Comparison of ENCODE assay signal across 8 mouse cellular contexts in genomic region chr7:98704276-98704675, GRCm38 (mm10). TPM values are rescaled to one million over a fixed set of nuclear protein-coding genes. Genes with fewer than 3 reads are reported as not detected.
A peak's percentile ranks its signal among the peaks of the same experiment; 100 is the strongest.
DNase-seq lines count a peak whose midpoint lies in the region; ATAC-seq and TF ChIP-seq lines count a peak whose summit lies in the region.

No protein-coding gene starts in this region.

- peak overlapping the region; percentile 76 for H3K9ac ChIP-seq in liver, adult 2 months (ENCODE audit: low read depth, low read length)
- H3K9ac ChIP-seq in neural tube, embryonic 13.5 days: peak overlapping the region; percentile 94

- H3K36me3 ChIP-seq in liver, adult 2 months (ENCODE audit: control insufficient read depth, insufficient read depth, low read length): peaks cover 3% of the 10 kb centered on the region
- peaks cover 6% of the 10 kb centered on the region for H3K36me3 ChIP-seq in forebrain, embryonic 10.5 days (replicated peaks)
- H3K36me3 ChIP-seq in limb, embryonic 10.5 days: peaks cover 10% of the 10 kb centered on the region
- H3K36me3 ChIP-seq in neural tube, embryonic 13.5 days: no peaks in the 10 kb centered on the region

- H3K4me3 ChIP-seq in liver, adult 2 months (ENCODE audit: insufficient read depth, low read depth, low read length): peak overlapping the region; percentile 34
- H3K4me3 ChIP-seq in forebrain, embryonic 10.5 days: peak overlapping the region; percentile 85
- peak overlapping the region; percentile 84 for H3K4me3 ChIP-seq in limb, embryonic 10.5 days
- H3K4me3 ChIP-seq in neural tube, embryonic 13.5 days: peak overlapping the region; percentile 93

- no peaks in the 10 kb centered on the region for H3K9me3 ChIP-seq in forebrain, embryonic 10.5 days
- H3K9me3 ChIP-seq in limb, embryonic 10.5 days (replicated peaks): no peaks in the 10 kb centered on the region
- H3K9me3 ChIP-seq in neural tube, embryonic 13.5 days: no peaks in the 10 kb centered on the region

- TF ChIP-seq CTCF in liver, adult 2 months (IDR thresholded peaks at IDR 0.05; ENCODE audit: low read depth, low read length): no peak

- intact Hi-C loops in left cerebral cortex, postnatal 14 days (cut with DNase I): no loop called here

- 14% methylated on average over 5 of the region's 5 CpGs for WGBS in liver, adult 2 months
- 69% methylated on average over 5 of the region's 5 CpGs for WGBS in forebrain, embryonic 10.5 days
- 77% methylated on average over 5 of the region's 5 CpGs for WGBS in limb, embryonic 10.5 days
- WGBS in neural tube, embryonic 13.5 days: 66% methylated on average over 5 of the region's 5 CpGs

- peak; percentile 83 for DNase-seq in liver, adult 2 months (ENCODE audit: extremely low read depth, low read depth, low spot score)
- DNase-seq in liver: no peak
- no peak for DNase-seq in forebrain, embryonic 10.5 days (ENCODE audit: extremely low spot score, low spot score)
- no peak for DNase-seq in limb, embryonic 10.5 days (ENCODE audit: low spot score)
- DNase-seq in left cerebral cortex, postnatal 14 days (ENCODE audit: low spot score in 2 of 2): no peak
- DNase-seq in cerebellum, adult 8-10 months: no peak
- DNase-seq in adrenal gland, postnatal 10 days: no peak

- no peak for ATAC-seq in neural tube, embryonic 13.5 days (ENCODE audit: low read depth)

- peaks cover 16% of the 10 kb centered on the region; the same call in 1 of the 2 replicates for H3K79me2 ChIP-seq in liver, adult 2 months (ENCODE audit: control insufficient read depth, insufficient read depth, low read length)

- TF ChIP-seq POLR2A in liver, adult 2 months (IDR thresholded peaks at IDR 0.05; ENCODE audit: extremely low read depth, insufficient read depth, low read length): no peak

- peaks cover 11% of the 10 kb centered on the region for H3K4me1 ChIP-seq in liver, adult 2 months (ENCODE audit: control insufficient read depth, insufficient read depth, low read length)
- peaks cover 28% of the 10 kb centered on the region for H3K4me1 ChIP-seq in forebrain, embryonic 10.5 days
- peaks cover 34% of the 10 kb centered on the region for H3K4me1 ChIP-seq in limb, embryonic 10.5 days
- H3K4me1 ChIP-seq in neural tube, embryonic 13.5 days (replicated peaks): peaks cover 32% of the 10 kb centered on the region

- H3K4me2 ChIP-seq in neural tube, embryonic 13.5 days: peak overlapping the region; percentile 85

- peak overlapping the region; percentile 66 for H3K27ac ChIP-seq in liver, adult 2 months (replicated peaks; ENCODE audit: insufficient read depth, low read depth, low read length)
- H3K27ac ChIP-seq in forebrain, embryonic 10.5 days: no peak overlapping the region
- no peak overlapping the region for H3K27ac ChIP-seq in limb, embryonic 10.5 days
- H3K27ac ChIP-seq in neural tube, embryonic 13.5 days (replicated peaks): no peak overlapping the region

- H3K27me3 ChIP-seq in liver, adult 2 months (ENCODE audit: control insufficient read depth, insufficient read depth, low read length): no peaks in the 10 kb centered on the region
- H3K27me3 ChIP-seq in forebrain, embryonic 10.5 days (ENCODE audit: poor library complexity, severe bottlenecking): no peaks in the 10 kb centered on the region
- no peaks in the 10 kb centered on the region for H3K27me3 ChIP-seq in limb, embryonic 10.5 days (ENCODE audit: low read depth, poor library complexity, severe bottlenecking)
- H3K27me3 ChIP-seq in neural tube, embryonic 13.5 days: no peaks in the 10 kb centered on the region

RNA-seq across cellular contexts. Expression of gene Thap12, which starts 1.4 kb away (rescaled TPM):
- total RNA-seq in liver, adult 2 months (2014; rRNA removed): 22.2 and 23.5 TPM in 2 replicates
- polyA plus RNA-seq in liver, adult 2 months (2012; rRNA removed): 5.9 TPM in 2 replicates
- 58.1 and 58.2 TPM in 2 replicates for polyA plus RNA-seq in forebrain, embryonic 10.5 days (2016; fragmentation: Nextera tagmentation; extraction: Ambion mirVana)
- polyA plus RNA-seq in limb, embryonic 10.5 days (2016; fragmentation: Nextera tagmentation; extraction: Ambion mirVana): 50.8 and 56.2 TPM in 2 replicates
- 45.5 and 49.6 TPM in 2 replicates for polyA plus RNA-seq in neural tube, embryonic 13.5 days (2015; fragmentation: Nextera tagmentation; extraction: Ambion mirVana)
- total RNA-seq in left cerebral cortex, postnatal 14 days (2021): 10 to 100 TPM; 60.5 to 61.1 TPM
- total RNA-seq in adrenal gland, postnatal 10 days (2021): 10 to 100 TPM; 61.3 to 62.6 TPM

RNA-seq across cellular contexts. Expression of gene Emsy, which starts 47.7 kb away (rescaled TPM):
- 9.1 and 10.9 TPM in 2 replicates for total RNA-seq in liver, adult 2 months (2014; rRNA removed)
- 4.2 and 7.9 TPM in 2 replicates for polyA plus RNA-seq in liver, adult 2 months (2012; rRNA removed)
- polyA plus RNA-seq in forebrain, embryonic 10.5 days (2016; fragmentation: Nextera tagmentation; extraction: Ambion mirVana): 40.6 and 43.0 TPM in 2 replicates
- 37.8 and 46.1 TPM in 2 replicates for polyA plus RNA-seq in limb, embryonic 10.5 days (2016; fragmentation: Nextera tagmentation; extraction: Ambion mirVana)
- polyA plus RNA-seq in neural tube, embryonic 13.5 days (2015; fragmentation: Nextera tagmentation; extraction: Ambion mirVana): 35.1 and 35.2 TPM in 2 replicates
- total RNA-seq in left cerebral cortex, postnatal 14 days (2021): 10 to 100 TPM; 55.0 to 61.1 TPM
- 10 to 100 TPM; 29.0 to 31.1 TPM for total RNA-seq in adrenal gland, postnatal 10 days (2021)

Comparison
In these comparisons a context has a peak if more than half of its experiments do, and no peak if none do; other contexts are left out.
1. H3K4me3 ChIP-seq: peak in every context shown above with its lines; median percentile 93 in neural tube, embryonic 13.5 days; 85 in forebrain, embryonic 10.5 days; 84 in limb, embryonic 10.5 days; 34 in liver, adult 2 months.